Mouse (Mus musculus): ENCODE results near the gene Idnk. TPM values are rescaled to one million over a fixed set of nuclear protein-coding genes. Genes with fewer than 3 reads are reported as not detected.

Idnk gene
- polyA plus RNA-seq, 1 experiment from 2014 or later, result 62.0 TPM

DNA sequence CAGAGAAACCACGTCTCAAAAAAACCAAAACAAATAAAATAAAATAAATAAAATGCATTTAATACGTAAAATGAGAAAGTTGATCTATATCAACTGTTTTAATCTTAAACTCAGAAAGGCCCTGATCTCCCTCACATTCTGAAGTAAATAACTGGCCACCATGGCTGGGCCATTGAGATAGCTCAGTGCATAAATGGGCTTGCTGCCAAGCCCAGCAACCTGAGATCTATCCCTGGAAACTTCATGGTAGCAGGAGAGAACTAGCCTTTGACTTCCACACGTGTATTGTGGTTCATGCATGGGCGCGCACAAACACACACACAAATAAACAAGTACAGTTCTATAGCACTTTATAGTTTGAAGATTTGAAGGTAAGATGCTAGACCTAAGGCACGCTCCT lies 43.9 kb downstream of the Idnk start:
- Histone ChIP-seq H3K9ac (no peak overlapping the region), H3K27ac (no peak overlapping the region)

DNA sequence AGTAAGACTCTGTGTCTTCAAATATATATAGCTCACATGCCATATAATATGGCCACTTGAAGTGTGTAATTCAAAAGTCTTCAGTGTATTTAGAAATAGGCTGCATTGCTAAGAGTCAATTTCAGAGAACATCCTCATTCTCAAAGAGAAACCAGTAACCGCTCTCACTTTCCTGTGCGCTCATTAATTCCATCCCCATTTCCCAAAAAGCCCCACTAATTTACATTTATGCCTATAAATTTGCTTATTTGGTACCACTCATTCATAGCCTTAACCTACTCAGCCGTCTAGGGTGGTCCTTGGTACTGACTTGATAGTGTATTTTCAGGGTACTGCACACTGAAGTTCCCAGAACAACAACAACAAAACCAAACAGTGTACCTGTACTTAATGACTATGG lies 44.5 kb downstream of the Idnk start:
- no peak overlapping the region for H3K9ac ChIP-seq
- 94% methylated on average over 3 of the region's 3 CpGs for WGBS
- H3K4me1 ChIP-seq, result 0 out of 2 replicates have a peak, but pooled peaks cover 4% of the 10 kb centered on the region
- peaks cover 7% of the 10 kb centered on the region for H3K36me3 ChIP-seq
- no peaks in the 10 kb centered on the region for H3K27me3 ChIP-seq
- H3K4me2 ChIP-seq (replicated peaks), result no peak overlapping the region
- H3K9me3 ChIP-seq (replicated peaks), result no peaks in the 10 kb centered on the region
- ATAC-seq (ENCODE audit: low FRiP score), result no peak
- H3K4me3 ChIP-seq, result no peak overlapping the region
- no peak overlapping the region for H3K27ac ChIP-seq

More for the DNA sequence above, 43.9 kb downstream of the Idnk start:
- ATAC-seq (ENCODE audit: low FRiP score), result no peak
- 92% methylated on average over 6 of the region's 6 CpGs for WGBS
- no peak overlapping the region for H3K4me3 ChIP-seq
- peaks cover 8% of the 10 kb centered on the region for H3K36me3 ChIP-seq
- H3K4me2 ChIP-seq (replicated peaks), result no peak overlapping the region
- no peaks in the 10 kb centered on the region for H3K9me3 ChIP-seq (replicated peaks)
- H3K4me1 ChIP-seq, result 0 out of 2 replicates have a peak, but pooled peaks cover 4% of the 10 kb centered on the region
- H3K27me3 ChIP-seq, result no peaks in the 10 kb centered on the region

GRCm38 (mm10) chr13:58202903-58203302 lies 45.5 kb downstream of the Idnk start:
- no peaks in the 10 kb centered on the region for H3K9me3 ChIP-seq (replicated peaks)

DNA sequence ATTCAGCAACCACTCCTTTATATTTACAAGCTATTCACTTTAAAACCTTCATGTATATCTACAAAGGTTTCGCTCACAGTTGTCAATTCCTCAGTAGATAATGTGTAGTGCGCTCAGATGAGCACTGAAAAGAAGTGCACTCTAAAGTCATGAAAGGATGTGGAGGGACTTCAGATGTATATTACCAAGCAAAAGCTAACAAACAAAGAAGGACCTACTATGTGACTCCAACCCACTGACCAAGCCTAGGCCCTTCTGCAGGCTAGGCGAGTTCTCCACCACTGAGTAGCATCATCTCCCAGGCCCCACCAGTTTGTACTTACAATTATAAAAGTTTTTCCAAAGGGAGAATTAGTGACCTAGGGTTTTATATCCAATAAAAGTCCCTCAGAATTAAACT lies 46.8 kb downstream of the Idnk start:
- Histone ChIP-seq H3K36me3 (no peaks in the 10 kb centered on the region), H3K4me1 (0 out of 2 replicates have a peak, but pooled peaks cover 3% of the 10 kb centered on the region), H3K27me3 (no peaks in the 10 kb centered on the region), H3K4me3 (no peak overlapping the region), H3K4me2 (replicated peaks) (no peak overlapping the region), H3K27ac (no peak overlapping the region), H3K9ac (no peak overlapping the region), H3K9me3 (replicated peaks) (no peaks in the 10 kb centered on the region)
- 95% methylated on average over 3 of the region's 3 CpGs for WGBS
- no peak for ATAC-seq (ENCODE audit: low FRiP score)

More at GRCm38 (mm10) chr13:58202903-58203302, 45.5 kb downstream of the Idnk start:
- Histone ChIP-seq H3K9ac (no peak overlapping the region), H3K4me1 (0 out of 2 replicates have a peak, but pooled peaks cover 4% of the 10 kb centered on the region), H3K4me2 (replicated peaks) (no peak overlapping the region), H3K27me3 (no peaks in the 10 kb centered on the region), H3K4me3 (no peak overlapping the region), H3K36me3 (peaks cover 3% of the 10 kb centered on the region; the same call in 1 of the 2 replicates), H3K27ac (no peak overlapping the region)
- 90% methylated on average over 1 of the region's 1 CpGs for WGBS
- ATAC-seq (ENCODE audit: low FRiP score), result no peak

DNA sequence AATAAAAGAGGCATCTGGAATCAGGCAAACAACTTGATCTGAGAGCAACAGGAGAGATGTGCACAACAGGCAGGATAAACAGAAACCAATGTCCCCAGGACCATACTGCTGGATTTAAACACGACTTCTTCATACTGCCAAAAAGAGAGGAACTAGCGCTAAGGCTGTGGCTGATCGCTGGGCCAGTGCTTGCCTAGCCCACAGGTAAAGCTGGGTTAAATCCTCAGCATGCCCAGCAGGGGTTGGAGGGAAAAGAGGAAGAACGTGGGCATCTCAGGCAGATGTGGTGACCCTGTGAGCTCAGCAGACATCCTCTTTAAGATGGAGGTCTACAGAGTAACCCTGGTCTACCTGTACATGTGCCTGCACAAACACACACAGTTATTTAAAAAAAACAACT lies 47.5 kb downstream of the Idnk start:
- Histone ChIP-seq H3K4me3 (no peak overlapping the region), H3K36me3 (no peaks in the 10 kb centered on the region), H3K27me3 (no peaks in the 10 kb centered on the region), H3K27ac (no peak overlapping the region), H3K4me1 (no peaks in the 10 kb centered on the region), H3K4me2 (replicated peaks) (no peak overlapping the region), H3K9ac (no peak overlapping the region), H3K9me3 (replicated peaks) (no peaks in the 10 kb centered on the region)
- no peak for ATAC-seq (ENCODE audit: low FRiP score)
- WGBS, result 78% methylated on average over 4 of the region's 4 CpGs

DNA sequence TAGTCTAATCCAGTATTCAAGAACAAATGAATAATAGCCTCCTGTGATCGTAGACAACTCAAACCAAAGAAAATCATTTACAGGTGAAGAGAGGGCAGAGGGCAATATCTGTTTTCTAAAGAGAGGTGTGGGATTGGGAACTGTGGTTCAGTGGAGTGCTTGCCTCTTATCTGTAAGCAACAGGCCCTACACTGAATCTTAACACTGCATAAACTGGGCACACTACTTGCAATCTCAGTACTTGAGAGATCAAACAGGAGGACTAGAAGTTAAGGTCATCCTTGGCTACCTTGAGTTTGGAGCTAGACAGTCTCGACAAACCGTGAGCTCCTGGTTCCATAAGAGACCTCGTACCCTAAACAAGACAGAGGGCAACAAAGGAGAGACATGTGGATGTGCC lies 48.6 kb downstream of the Idnk start:
- H3K9ac ChIP-seq, result no peak overlapping the region
- H3K4me3 ChIP-seq, result no peak overlapping the region
- H3K27me3 ChIP-seq, result no peaks in the 10 kb centered on the region
- WGBS, result 91% methylated on average over 4 of the region's 4 CpGs
- H3K36me3 ChIP-seq, result no peaks in the 10 kb centered on the region
- ATAC-seq (ENCODE audit: low FRiP score), result no peak
- no peaks in the 10 kb centered on the region for H3K4me1 ChIP-seq
- no peak overlapping the region for H3K27ac ChIP-seq
- H3K4me2 ChIP-seq (replicated peaks), result no peak overlapping the region
- no peaks in the 10 kb centered on the region for H3K9me3 ChIP-seq (replicated peaks)

GRCm38 (mm10) chr13:58210441-58210840 lies 53.0 kb downstream of the Idnk start:
- H3K4me1 ChIP-seq, result peaks cover 26% of the 10 kb centered on the region
- no peak for ATAC-seq (ENCODE audit: low FRiP score)
- H3K27me3 ChIP-seq, result no peaks in the 10 kb centered on the region
- H3K4me2 ChIP-seq (replicated peaks), result no peak overlapping the region
- no peak overlapping the region for H3K27ac ChIP-seq
- H3K9me3 ChIP-seq (replicated peaks), result no peaks in the 10 kb centered on the region
- no peak overlapping the region for H3K4me3 ChIP-seq
- H3K36me3 ChIP-seq, result no peaks in the 10 kb centered on the region
- WGBS, result 88% methylated on average over 5 of the region's 5 CpGs
- no peak overlapping the region for H3K9ac ChIP-seq

DNA sequence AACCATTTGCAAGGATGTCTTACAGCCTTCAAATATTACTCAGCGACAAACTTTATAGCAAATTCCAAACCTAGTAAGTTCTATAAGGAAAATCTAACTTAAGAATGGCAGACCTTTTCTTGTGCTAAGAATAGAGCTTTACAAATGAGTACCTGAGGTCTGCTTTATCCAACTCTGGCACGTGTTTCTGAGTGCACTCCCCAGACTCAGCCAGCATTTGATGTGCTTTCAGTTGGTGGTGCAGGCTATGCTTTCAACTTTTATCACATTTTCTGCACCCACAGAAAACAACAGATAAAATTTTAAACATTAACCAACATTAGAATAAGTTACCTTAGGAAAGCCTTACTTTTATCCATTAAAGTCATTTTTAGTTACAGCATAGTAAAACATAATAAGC lies 55.1 kb downstream of the Idnk start:
- H3K27ac ChIP-seq, result no peak overlapping the region
- H3K9me3 ChIP-seq (replicated peaks), result no peaks in the 10 kb centered on the region
- 89% methylated on average over 2 of the region's 2 CpGs for WGBS
- ATAC-seq (ENCODE audit: low FRiP score), result no peak
- H3K36me3 ChIP-seq, result no peaks in the 10 kb centered on the region
- H3K27me3 ChIP-seq, result no peaks in the 10 kb centered on the region
- no peak overlapping the region for H3K4me2 ChIP-seq (replicated peaks)
- no peak overlapping the region for H3K9ac ChIP-seq
- H3K4me3 ChIP-seq, result no peak overlapping the region
- peaks cover 32% of the 10 kb centered on the region for H3K4me1 ChIP-seq

- Histone ChIP-seq H3K4me3 (peak overlapping the region; percentile 95), H3K36me3 (no peaks in the 10 kb centered on the region), H3K27ac (no peak overlapping the region), H3K9ac (peak overlapping the region; percentile 99), H3K27me3 (no peaks in the 10 kb centered on the region), H3K9me3 (replicated peaks) (no peaks in the 10 kb centered on the region), H3K4me2 (replicated peaks) (peak overlapping the region; percentile 85), H3K4me1 (peaks cover 32% of the 10 kb centered on the region)
- WGBS, result 67% methylated on average over 8 of the region's 8 CpGs
- ATAC-seq (ENCODE audit: low FRiP score), result no peak
Observed at GRCm38 (mm10) chr13:58213801-58214200, 56.4 kb downstream of the Idnk start.

Other genes starting within 250 kb of the Idnk start
- gene Spock1, start 249.3 kb upstream of the Idnk start, polyA plus RNA-seq (2016; fragmentation: Nextera tagmentation; extraction: Ambion mirVana), result 31.2 and 40.6 TPM in 2 replicates
- 5.8 and 6.3 TPM in 2 replicates for gene Klhl3, start 44.1 kb upstream of the Idnk start, polyA plus RNA-seq (2016; fragmentation: Nextera tagmentation; extraction: Ambion mirVana)
- 55.5 and 57.3 TPM in 2 replicates for gene Hnrnpa0, start 29.1 kb upstream of the Idnk start, polyA plus RNA-seq (2016; fragmentation: Nextera tagmentation; extraction: Ambion mirVana)
- 161 and 169 TPM in 2 replicates for gene Ubqln1, start 58.0 kb downstream of the Idnk start, polyA plus RNA-seq (2016; fragmentation: Nextera tagmentation; extraction: Ambion mirVana)
- 42.7 and 44.0 TPM in 2 replicates for gene Gkap1, start 118.0 kb downstream of the Idnk start, polyA plus RNA-seq (2016; fragmentation: Nextera tagmentation; extraction: Ambion mirVana)
- 2.4 and 2.5 TPM in 2 replicates for gene Kif27, start 201.5 kb downstream of the Idnk start, polyA plus RNA-seq (2016; fragmentation: Nextera tagmentation; extraction: Ambion mirVana)
- gene 2210016F16Rik, start 227.6 kb downstream of the Idnk start, polyA plus RNA-seq (2016; fragmentation: Nextera tagmentation; extraction: Ambion mirVana), result 24.1 and 27.3 TPM in 2 replicates
- gene Rmi1, start 244.6 kb downstream of the Idnk start, polyA plus RNA-seq (2016; fragmentation: Nextera tagmentation; extraction: Ambion mirVana), result 29.6 and 32.1 TPM in 2 replicates
- gene Hnrnpk, start 245.7 kb downstream of the Idnk start, polyA plus RNA-seq (2016; fragmentation: Nextera tagmentation; extraction: Ambion mirVana), result 1,934 and 2,030 TPM in 2 replicates

All from hindbrain, embryonic 12.5 days (tissue).